Mouse (Mus musculus): ENCODE data around the gene Gtf2ird1. TPM values are rescaled to one million over a fixed set of nuclear protein-coding genes. Genes with fewer than 3 reads are reported as not detected.

Gtf2ird1 gene
- total RNA-seq, 1 experiment from 2014 or later, result 52.0 TPM

DNA sequence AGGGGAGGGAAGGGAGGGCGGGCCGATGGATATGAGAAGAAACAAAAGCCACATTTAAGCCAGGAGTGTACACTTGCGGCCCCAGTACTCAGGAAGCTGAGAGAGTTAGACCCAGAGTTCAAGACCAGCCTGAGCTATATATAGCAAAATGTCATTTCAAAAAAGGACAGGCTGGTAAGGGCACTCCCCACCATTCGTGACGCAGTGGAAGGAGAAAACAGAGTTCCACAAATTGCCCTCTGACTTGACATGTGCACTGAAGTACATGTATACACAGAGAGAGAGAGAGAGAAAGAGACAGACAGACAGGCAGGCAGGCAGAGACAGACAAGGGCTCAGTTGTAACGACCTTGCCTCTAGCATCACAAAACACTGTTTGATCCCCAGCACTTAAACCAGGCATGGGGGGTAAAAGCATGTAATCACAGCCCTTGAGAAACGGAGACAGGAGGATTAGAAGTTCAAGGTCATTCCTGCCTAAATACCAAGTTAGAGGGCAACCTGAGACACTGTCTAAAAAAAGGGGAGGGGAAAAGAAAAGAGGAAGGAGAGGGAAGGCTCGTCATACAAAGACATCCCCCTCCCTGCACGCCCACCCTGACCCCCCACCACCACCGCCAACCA is 11.2 kb downstream of the Gtf2ird1 start:
- DNase-seq, result no peak

DNA sequence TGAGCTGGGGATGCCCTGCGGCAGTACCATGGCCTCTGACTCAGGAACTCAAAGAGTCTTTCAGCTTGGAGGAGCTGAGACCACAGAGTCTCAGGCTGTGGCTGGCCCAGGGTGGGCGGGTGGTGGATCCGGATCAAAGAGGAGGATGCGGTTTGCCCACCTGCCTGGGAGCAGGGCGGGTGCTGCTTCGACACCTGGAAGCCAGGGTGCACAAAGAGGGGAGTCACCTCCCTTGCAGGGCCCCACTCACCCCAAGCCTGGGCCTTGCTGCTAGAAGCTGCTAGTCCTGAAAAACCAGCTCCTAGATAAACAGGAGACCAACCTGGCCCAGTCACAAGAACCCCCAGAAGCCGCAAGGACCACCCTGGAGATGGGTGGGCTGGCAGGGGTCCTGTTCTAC is 12.0 kb downstream of the Gtf2ird1 start:
- no peak for DNase-seq

DNA sequence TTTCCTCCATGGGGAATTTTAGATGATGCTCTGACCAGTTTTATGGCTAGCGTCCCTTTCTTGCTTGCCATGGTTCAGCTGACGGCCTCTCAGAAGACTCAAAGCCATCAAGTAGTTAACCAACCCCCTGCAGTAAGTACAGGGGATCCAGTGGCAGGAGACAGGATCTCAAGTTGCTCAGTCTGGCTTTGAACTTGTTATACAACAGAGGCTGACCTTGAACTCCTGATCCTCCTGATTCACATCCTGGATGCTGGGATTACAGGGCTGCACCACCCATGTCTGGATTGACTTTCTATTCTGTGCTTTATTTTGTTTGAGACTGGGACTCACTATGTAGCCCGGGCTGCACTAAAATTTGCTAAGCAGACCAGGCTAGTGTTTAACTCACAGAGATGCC is 14.4 kb downstream of the Gtf2ird1 start:
- no peak for DNase-seq

DNA sequence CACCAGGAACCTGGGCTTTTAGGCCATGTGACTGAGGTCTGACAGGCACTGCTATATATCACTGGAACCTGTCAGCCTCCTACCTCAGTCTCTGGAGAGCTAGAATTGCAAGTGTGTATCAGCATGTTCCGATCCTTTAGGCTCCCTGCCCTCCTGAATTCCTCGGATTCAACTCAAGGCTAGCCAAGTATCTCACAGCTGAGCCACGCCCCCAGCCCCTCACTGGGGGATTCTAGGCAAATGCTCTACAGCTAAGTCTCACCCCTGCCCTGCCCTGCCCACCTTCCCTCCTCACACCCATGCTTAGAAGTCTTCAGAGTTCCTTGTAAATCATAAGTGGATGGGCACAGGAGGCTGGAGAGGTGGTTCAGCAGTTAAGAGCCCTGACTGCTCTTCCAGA is 15.4 kb downstream of the Gtf2ird1 start:
- DNase-seq, result no peak

DNA sequence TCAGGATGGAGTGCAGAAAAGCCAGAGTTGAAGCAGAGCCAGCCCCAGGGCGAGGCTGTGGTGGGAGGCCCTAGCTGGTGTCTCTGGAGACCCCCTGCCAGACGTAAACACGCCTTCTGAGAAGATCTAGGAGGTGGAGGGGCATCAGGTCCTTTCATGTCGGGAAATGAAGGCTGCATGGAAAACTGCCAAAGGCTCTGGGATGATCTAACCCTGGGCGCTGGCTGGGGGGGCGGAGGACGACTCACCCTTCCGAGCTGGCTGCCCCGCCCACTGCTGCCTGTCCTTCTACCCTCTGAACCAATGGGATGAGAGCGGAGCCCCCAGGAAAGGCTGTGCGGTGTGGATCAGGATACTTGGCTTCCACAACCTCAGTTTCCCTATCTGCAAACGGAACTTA is 16.4 kb downstream of the Gtf2ird1 start:
- DNase-seq, result peak; percentile 89

DNA sequence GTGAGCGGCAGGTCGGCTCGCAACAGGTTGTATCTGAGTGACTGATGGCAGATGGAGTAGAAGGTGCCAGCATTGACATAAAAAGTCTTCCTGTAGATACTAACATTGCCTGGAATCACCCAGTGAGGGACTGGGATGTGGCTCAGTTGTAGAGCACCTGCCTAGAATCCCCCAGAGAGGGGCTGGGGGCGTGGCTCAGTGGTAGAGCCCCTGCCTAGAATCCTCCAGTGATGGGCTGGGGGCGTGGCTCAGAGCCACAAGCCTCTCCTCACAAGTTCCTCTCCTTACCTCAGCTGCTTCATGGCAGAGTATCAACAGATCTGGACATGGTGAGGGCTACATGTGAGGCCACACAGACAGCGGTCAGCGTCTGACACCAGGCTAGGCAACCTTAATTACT is 17.0 kb downstream of the Gtf2ird1 start:
- DNase-seq, result no peak

DNA sequence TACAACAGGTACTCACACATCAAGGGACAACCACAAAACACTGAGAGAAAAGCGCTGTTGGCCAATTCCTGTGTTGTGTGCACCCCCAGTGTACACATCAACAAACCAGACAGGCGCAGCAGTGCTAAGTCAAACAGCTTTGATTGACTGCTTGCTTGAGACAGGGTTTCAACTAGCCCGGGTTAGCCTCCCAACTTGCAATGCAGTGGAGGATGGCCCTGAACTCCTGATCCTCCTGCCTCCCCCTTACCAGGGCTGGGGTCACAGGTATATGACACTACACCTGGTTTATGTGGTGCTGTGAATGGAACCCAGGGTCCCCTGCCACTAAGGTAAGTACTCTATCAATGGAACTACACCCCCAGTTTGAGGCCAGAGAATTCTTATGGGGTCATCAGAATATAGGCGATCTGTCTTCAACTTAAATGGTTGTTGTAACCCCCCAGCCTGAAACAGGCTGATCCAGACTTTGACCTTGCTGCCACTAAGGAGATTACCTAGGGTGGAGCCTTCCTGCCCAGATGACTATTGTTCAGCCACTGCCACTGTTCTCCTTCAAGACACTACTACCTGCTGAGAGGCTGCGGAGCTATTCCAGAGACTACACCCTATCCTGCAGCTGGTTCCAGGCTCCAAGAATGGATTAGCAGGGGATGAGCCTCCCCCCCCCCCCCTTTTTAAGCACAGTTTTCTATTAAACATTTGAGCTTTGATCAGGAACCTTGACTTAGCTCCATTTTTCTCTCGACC is 17.7 kb downstream of the Gtf2ird1 start:
- no peak for DNase-seq

DNA sequence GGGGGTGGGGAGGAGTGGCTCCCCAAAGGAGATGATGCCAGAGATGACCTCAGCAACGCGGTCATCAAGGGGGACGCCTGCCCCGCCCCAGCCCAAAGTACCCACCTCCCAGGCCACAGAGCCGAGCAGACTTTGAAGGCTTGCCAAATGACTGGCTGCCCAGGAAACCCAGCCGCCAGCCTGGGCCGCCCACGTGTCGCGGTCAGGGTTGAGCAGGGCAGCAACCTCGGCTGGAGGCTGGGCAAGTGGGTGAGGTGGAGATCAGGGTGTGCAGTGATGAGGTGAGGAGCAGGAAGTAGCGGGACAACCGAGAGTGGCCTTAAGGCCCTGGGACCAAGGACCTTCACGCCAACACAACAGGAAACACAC is 19.1 kb downstream of the Gtf2ird1 start:
- peak; percentile 88 for DNase-seq

DNA sequence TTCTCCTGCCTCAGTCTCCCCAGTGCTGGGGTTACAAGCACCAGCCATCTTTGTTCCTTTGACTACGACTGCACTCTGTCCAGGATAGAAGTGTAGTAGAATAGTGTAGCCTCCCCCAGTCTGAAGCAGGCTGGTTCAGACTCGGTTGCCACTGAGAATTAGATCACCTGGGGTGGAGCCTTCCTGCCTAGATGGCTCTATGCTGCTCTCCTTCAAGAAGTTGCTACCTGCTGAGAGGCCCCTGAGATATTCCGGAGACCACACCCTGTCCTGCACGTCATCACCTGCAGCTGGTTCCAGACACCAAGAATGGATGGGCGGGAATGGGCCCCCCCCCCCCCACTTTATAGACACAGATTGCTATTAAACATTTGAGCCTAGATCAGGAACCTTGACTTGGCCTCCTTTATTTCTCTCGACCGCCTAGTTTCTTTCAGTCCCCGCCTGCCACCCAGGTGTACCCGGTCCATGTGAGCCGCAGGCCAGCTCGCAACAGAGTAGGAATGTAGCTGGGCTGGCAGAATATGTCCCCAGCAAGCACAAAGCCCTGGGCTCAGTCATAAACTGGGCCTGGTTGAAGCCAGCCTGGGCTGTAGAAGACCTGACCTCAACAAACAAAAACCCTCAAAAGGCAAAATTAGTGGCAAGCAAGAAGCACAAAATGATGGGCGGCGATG is 19.6 kb downstream of the Gtf2ird1 start:
- no peak for DNase-seq

DNA sequence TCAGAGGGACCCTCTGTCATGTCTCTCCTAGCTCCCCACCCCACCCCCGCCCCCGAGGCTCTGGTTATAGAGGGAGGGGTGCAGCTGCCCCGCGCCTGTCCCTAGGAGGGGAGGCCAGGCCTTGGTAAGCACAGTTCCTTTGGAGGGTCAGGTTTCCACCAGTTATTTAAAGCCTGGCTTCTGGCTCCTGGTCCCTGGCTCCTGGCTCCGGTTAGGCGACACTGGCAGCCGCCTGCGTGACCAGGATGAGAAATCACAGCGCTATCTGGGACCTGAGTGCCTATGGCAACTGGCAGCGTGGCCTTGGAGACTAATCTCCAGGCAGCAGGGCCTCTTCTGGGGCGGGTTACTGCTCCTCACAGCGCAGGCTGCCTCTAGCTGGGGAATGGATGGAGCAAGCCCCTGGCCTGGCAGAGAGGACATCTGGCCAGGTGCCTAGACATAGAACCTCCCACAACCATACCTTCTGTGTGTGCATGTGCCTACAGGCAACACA is 20.6 kb downstream of the Gtf2ird1 start:
- peak; percentile 78 for DNase-seq

DNA sequence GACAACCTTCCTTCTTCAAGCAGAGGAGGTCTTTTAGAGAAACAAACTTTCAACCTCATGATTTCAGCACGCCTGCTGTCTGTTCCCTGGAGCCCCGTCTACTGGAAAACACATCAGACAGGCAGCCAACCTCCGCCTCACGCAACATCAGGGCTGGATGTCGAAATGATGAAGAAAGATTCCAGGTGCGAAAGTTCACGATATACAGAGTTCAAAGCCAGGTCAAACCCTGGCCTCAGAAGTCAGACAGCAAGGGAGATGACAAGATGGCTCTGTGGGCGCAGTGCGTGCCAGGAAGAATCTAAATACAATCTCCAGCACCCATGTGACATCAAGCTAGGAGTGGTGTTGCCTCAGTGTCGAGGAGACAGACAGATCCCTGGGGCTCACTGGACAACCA is 23.4 kb downstream of the Gtf2ird1 start:
- no peak for DNase-seq

DNA sequence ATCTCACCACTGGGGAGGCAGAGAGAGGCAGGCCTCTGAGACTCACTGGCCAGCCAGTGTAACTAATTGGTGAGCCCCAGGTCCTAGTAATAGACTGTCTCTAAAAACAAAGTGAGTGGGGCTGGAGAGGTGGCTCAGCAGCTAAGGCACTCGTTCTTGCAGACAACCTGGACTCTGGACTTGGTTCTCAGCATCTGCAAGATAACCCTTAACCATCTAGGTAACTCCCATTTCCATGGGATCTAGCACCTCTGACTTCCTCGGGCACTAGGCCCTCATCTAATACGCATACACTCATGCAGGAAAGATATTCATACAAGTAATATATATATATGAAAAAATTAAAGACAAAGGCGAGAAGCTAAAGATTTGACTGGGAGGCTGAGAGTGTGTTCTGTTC is 26.4 kb downstream of the Gtf2ird1 start:
- DNase-seq, result no peak

DNA sequence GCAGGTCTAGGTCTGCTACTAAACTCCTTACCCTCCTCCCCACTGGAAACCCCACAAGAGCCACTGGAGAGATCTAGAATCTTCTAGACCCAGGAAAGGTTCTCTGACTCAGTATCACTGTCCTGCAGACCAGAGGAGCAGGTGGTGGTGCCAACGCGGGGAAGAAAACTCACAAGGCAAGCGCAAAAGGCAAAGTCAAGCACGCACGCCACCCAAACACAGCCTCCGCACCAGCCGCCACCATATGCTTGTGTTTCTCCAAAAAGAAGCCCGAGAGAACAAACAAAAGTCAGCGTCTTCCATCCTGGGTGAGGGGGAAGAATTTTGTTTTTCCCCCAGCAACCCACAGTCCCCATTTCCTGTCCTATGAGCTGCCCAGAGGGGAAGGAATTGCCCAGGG is 28.9 kb downstream of the Gtf2ird1 start:
- DNase-seq, result no peak

DNA sequence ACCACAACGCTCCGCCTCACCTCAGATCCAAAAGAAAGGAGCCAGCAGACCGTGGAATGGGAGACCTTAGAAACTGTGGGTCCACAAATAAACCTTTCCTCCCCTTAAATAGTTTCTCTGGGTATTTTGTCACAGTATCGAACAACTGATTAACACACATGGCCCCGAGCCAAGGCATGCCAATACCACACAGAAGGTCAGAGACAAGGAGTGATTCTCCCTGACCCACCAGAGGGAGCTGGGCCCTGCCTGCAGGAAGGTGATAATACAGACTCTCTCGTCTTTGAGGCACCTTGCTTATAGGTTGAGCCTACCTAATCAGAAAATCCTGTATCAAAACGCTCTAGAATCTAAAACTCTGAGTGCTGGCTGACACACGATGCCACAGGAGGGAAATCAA is 30.9 kb downstream of the Gtf2ird1 start:
- DNase-seq, result no peak

DNA sequence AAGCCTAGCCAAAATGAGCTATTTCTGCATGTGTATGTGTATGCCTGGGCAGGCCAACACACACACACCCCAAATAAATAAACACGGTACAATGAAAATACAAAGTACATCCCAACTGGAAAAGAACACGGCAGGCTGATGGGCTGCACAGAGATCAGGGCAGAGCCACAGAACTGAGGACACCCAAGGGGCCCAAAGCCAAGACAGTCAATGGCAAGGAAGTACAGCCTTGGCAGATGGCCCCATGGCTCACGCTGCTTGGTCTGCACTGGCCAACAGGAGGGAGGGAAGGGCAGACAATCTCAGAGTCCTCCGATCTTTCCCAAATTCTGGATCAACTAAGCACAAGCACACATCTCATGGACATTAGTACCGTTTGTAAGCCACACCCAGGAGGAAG is 32.6 kb downstream of the Gtf2ird1 start:
- peak; percentile 55 for DNase-seq

DNA sequence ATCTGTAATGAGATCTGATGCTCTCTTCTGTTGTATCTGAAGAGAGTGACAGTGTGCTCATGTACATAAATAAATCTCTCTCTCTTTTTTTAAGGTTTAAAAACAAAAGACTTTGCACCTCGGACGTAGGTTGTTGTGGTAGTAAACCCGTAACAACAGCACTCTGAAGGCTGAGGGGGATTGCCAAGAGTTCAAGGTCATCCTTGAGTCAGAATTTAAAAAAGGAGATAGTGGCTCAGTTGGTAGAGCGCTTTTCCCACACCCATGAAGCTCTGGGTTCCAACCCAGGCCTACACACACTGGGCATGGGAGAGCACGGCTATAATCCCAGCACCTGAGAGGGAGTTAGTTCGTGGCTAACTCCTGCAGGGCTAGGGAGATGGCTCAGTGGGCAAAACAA is 33.1 kb downstream of the Gtf2ird1 start:
- no peak for DNase-seq

DNA sequence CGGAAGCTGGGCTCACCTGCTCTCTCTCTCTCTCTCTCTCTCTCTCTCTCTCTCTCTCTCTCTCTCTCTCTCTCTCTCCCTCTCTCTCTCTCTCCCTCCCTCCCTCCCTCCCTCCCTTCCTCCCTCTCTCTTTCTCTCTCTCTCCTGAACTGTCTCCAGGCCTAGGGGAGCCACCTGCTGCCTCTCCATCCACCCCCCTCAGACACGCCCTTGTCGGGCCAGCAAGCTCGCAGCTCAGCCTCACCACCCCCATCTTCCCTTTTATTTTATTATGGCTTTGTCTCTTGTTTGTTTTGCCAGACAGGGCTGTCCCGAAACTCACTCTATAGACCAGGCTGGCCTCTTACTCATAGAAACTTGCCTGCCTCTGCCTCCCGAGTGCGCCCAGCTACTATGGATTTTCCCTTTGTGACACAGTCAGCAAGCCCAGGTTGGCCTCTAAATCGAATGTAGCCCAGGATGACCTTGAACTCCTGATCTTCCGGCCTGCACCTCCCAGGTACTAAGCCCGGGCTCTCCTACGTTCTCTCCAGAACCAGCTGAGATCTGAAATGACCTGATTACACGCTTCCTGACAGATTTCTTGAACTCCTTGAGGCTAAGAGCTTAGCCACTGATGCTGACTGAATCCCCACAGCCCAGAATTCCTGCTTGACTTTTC is 34.1 kb downstream of the Gtf2ird1 start:
- no peak for DNase-seq

DNA sequence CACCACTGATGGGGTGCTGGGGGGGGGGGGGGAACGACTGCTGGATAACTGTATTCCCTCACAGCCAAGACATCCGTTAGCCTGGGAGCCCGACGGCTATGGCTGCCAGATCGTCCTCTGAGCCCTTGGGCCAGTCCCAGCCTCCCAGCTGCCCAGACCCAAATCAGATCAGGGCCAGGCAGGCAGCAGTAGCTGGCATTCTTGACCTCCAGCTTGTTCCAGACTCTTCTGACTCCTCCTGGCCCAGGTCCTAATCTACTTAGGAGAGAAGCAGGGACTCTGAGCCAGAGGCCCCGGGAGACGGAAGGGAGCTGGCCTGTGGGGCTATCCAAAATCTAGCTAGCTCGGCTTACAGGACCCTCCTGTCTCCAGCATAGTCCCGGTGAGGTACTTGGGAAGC is 35.5 kb downstream of the Gtf2ird1 start:
- peak; percentile 47 for DNase-seq

DNA sequence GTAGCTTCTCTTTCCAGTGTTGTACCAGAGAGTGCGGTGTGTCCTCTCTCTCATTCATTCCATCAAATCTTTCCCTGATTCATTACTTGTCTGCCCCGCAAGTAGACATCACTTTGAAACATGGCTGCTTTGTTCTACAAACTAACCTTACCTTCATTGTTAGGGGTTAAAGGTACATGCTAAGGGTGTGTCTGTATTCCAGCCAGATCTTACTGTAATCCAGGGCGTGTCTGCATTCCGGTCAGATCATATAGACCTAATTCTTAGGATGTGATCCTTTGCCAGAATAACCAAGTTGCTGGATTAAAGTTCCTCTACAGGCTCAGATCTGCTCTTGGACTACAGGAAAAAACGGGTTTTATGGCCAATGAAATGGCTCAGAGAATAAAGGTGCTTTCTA is 36.8 kb downstream of the Gtf2ird1 start:
- no peak for DNase-seq

DNA sequence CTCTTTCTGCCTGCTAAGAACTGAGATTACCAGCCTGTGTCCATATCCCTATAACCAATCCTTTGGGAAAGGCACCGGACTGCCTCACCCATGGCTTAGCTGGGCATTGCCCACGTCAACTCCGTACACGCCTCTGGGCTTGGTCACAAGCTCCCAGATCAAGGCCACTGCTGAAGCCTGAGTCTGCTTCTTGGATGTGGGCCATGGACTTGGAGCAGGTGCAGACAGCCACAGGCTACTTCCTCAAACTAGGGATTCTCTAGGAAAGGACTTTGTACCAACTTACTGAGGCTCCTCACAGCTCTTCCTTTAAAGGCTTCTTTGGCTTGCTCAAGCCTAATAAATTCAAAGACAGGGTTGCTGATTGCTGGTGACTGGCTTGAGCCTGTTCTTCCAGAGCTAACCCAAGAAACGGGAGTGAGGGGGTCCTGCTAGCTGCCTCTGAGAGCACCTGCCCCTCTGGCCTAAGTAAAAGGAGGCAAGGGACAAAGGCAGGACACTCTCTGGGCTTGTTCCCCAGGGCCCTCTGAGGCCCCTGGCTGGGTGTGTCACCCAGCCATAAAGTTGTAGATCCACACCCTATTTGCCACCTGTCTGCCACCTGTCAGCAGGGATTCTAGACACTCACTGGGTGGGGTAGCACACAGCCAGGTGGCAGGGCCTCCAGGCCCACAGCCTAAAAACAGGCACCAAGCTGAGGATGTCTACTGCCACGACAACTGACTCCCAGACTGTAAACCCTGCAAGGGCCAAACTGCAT is 38.0 kb downstream of the Gtf2ird1 start:
- peak; percentile 72 for DNase-seq

DNA sequence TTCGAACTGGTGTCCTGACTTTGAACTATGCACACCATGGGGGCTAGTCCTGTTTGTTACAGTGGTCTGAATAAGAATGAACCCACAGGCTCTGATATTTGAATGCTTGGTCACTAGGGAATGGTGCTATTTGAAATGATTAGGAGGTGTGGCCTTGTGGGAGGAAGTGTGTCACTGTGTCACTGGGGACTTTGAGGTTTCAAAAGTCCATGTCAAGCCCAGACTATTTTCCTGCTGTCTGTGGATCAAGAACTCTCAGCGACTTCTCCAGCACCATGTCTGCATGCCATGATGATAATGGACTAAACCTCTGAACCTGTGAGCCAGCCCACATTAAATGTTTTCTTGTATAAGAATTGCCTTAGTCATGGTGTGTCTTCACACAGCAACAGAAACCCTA is 44.2 kb downstream of the Gtf2ird1 start:
- DNase-seq, result no peak

DNA sequence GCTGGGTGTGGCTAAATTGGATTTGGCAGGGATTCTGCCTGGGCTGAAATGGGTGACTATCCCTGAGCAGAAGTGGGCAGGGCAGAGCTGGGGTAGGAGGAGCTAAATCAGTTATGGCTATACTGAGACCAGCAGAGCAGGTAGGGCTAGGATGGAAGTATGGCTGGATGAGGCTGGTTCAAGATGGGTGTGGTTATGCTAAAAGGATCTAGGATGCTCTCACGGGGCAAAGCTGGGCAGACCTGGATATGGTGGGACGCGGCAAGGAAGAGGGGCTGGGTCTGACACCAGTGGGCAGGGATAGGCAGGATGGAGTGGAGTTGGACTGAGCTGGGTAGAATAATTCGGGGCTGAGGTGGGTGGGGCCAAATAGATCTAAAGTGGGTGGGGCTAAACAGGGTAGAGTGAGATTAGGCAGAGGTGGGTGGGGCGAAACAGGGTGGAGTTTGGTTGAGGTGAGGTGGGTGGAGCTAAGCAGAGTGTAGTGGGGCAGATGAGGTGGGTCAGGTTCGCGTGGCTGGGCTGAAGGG is 46.1 kb downstream of the Gtf2ird1 start:
- DNase-seq, result no peak

Data from adrenal gland, postnatal 25 days (tissue).